Mouse (Mus musculus) liver, embryonic 13.5 days (tissue): ENCODE data around the gene Atg14. TPM values are rescaled to one million over a fixed set of nuclear protein-coding genes. Genes with fewer than 3 reads are reported as not detected.
"Not testable (repeated sequence)": the region's sequence is repeated elsewhere in the genome, so short reads cannot be mapped to it uniquely, and the experiment has no call there.

ENCODE experiments used
- ATAC-seq: fragments of 200-750 bp; cut with Nextera tagmentation; 2 replicates; pipeline ENCODE4 v1.8.0; 2017; ENCODE audit warnings: low read depth, mild to moderate bottlenecking, moderate number of reproducible peaks, moderate library complexity
- DNase-seq: peaks from one replicate; pipeline ENCODE4 v3.0.0; 2022
- H3K27ac ChIP-seq: fragments of 300-500 bp; sonication (generic); 2 replicates; pipeline ENCODE4 v1.5.1; 2015; ENCODE audit warnings: moderate library complexity, mild to moderate bottlenecking, inconsistent platforms
- H3K27me3 ChIP-seq: fragments of 300-500 bp; sonication (generic); 2 replicates; pipeline ENCODE4 v1.6.1; 2015; ENCODE audit warnings: mild to moderate bottlenecking, inconsistent platforms
- H3K36me3 ChIP-seq: fragments of 300-500 bp; sonication (generic); 2 replicates; pipeline ENCODE4 v1.6.1; 2015; ENCODE audit warnings: mild to moderate bottlenecking, inconsistent platforms
- H3K4me1 ChIP-seq: fragments of 300-500 bp; sonication (generic); replicated peaks from 2 replicates; pipeline ENCODE4 v1.6.1; 2015; ENCODE audit warnings: inconsistent platforms
- H3K4me2 ChIP-seq: fragments of 300-500 bp; sonication (generic); 2 replicates; pipeline ENCODE4 v1.6.1; 2015; ENCODE audit warnings: inconsistent platforms, mild to moderate bottlenecking, moderate library complexity
- H3K4me3 ChIP-seq: fragments of 300-500 bp; sonication (generic); replicated peaks from 2 replicates; pipeline ENCODE4 v1.5.1; 2015; ENCODE audit warnings: mild to moderate bottlenecking, inconsistent platforms
- H3K9ac ChIP-seq: fragments of 300-500 bp; sonication (generic); 2 replicates; pipeline ENCODE4 v1.6.1; 2015; ENCODE audit warnings: mild to moderate bottlenecking, inconsistent platforms
- H3K9me3 ChIP-seq: fragments of 300-500 bp; sonication (generic); replicated peaks from 2 replicates; pipeline ENCODE4 v1.6.1; 2016; ENCODE audit warnings: inconsistent platforms
- WGBS: fragments of 180-500 bp; shearing (Covaris S2); methylation state at CpG from one replicate; pipeline ENCODE4 v1.1.7; 2015; ENCODE audit not compliant: insufficient replicate concordance; 5-methylcytosine and 5-hydroxymethylcytosine counted together
- polyA plus RNA-seq: library from polyadenylated mRNA; unstranded; fragments of >200 nt; fragmentation: Nextera tagmentation; extraction: Ambion mirVana; gene quantifications from 2 replicates; pipeline ENCODE4 v1.2.1, GENCODE M21; 2015

Atg14 gene
- 5.9 and 6.9 TPM in 2 replicates for polyA plus RNA-seq

- not testable (repeated sequence) for H3K27ac ChIP-seq, DNase-seq, H3K9me3 ChIP-seq, H3K4me3 ChIP-seq, H3K9ac ChIP-seq, H3K4me2 ChIP-seq, ATAC-seq, H3K27me3 ChIP-seq, H3K36me3 ChIP-seq
- WGBS, result 76% methylated on average over 11 of the region's 11 CpGs
- H3K4me1 ChIP-seq, result peaks cover 20% of the 10 kb centered on the region
Observed at GRCm38 (mm10) chr14:47570549-47570948, at the start of gene Atg14. Atg14 (minus strand) TSS chr14:47570649.

- no peaks in the 10 kb centered on the region for H3K36me3 ChIP-seq
- H3K4me1 ChIP-seq, result no peaks in the 10 kb centered on the region
- WGBS, result 65% methylated on average over 5 of the region's 5 CpGs
- ATAC-seq (no peak), DNase-seq (no peak)
- no peak overlapping the region for H3K4me2 ChIP-seq
- H3K9me3 ChIP-seq, result no peaks in the 10 kb centered on the region
- H3K27ac ChIP-seq, result no peak overlapping the region
- no peak overlapping the region for H3K4me3 ChIP-seq
- H3K9ac ChIP-seq, result no peak overlapping the region
- H3K27me3 ChIP-seq, result 0 out of 2 replicates have a peak, but pooled peaks cover 5% of the 10 kb centered on the region
Observed at GRCm38 (mm10) chr14:47618891-47619290, 48.4 kb upstream of the Atg14 start.

- ATAC-seq (no peak), DNase-seq (no peak)
- 0 out of 2 replicates have a peak, but pooled peaks cover 3% of the 10 kb centered on the region for H3K27me3 ChIP-seq
- H3K4me3 ChIP-seq, result no peak overlapping the region
- H3K9ac ChIP-seq, result no peak overlapping the region
- H3K9me3 ChIP-seq, result no peaks in the 10 kb centered on the region
- H3K4me2 ChIP-seq, result no peak overlapping the region
- no peak overlapping the region for H3K27ac ChIP-seq
- no peaks in the 10 kb centered on the region for H3K36me3 ChIP-seq
- 64% methylated on average over 7 of the region's 7 CpGs for WGBS
- H3K4me1 ChIP-seq, result no peaks in the 10 kb centered on the region
Observed at GRCm38 (mm10) chr14:47613254-47613653, 42.8 kb upstream of the Atg14 start.

- H3K4me3 ChIP-seq, result no peak overlapping the region
- peak; percentile 15 for DNase-seq
- H3K4me1 ChIP-seq, result peaks cover 9% of the 10 kb centered on the region; the same call in 1 of the 2 replicates
- H3K4me2 ChIP-seq, result no peak overlapping the region
- no peaks in the 10 kb centered on the region for H3K36me3 ChIP-seq
- WGBS, result 37% methylated on average over 11 of the region's 11 CpGs
- H3K27ac ChIP-seq, result no peak overlapping the region
- H3K9ac ChIP-seq, result no peak overlapping the region
- no peaks in the 10 kb centered on the region for H3K27me3 ChIP-seq
- no peaks in the 10 kb centered on the region for H3K9me3 ChIP-seq
- no peak for ATAC-seq
Observed at GRCm38 (mm10) chr14:47597942-47598388, 27.5 kb upstream of the Atg14 start.

GRCm38 (mm10) chr14:47594426-47595103 is 24.1 kb upstream of the Atg14 start:
- H3K4me2 ChIP-seq, result no peak overlapping the region
- peaks cover 9% of the 10 kb centered on the region; the same call in 1 of the 2 replicates for H3K4me1 ChIP-seq
- DNase-seq (peak; percentile 25), ATAC-seq (peak; percentile 87)
- H3K27me3 ChIP-seq, result no peaks in the 10 kb centered on the region
- 18% methylated on average over 7 of the region's 7 CpGs for WGBS
- H3K9ac ChIP-seq, result no peak overlapping the region
- no peaks in the 10 kb centered on the region for H3K36me3 ChIP-seq
- no peaks in the 10 kb centered on the region for H3K9me3 ChIP-seq
- H3K4me3 ChIP-seq, result no peak overlapping the region
- H3K27ac ChIP-seq, result peak overlapping the region; percentile 31; the same call in 1 of the 2 replicates

- H3K27ac ChIP-seq, result no peak overlapping the region
- WGBS, result 62% methylated on average over 10 of the region's 10 CpGs
- DNase-seq, result no peak
- no peaks in the 10 kb centered on the region for H3K27me3 ChIP-seq
- H3K4me2 ChIP-seq, result no peak overlapping the region
- no peaks in the 10 kb centered on the region for H3K9me3 ChIP-seq
- H3K4me1 ChIP-seq, result peaks cover 9% of the 10 kb centered on the region; the same call in 1 of the 2 replicates
- no peak overlapping the region for H3K9ac ChIP-seq
- H3K36me3 ChIP-seq, result no peaks in the 10 kb centered on the region
- H3K4me3 ChIP-seq, result no peak overlapping the region
- ATAC-seq, result no peak
Observed at GRCm38 (mm10) chr14:47590391-47590975, 20.0 kb upstream of the Atg14 start.

- ATAC-seq, result peak; percentile 54; the same call in 1 of the 2 replicates
- no peak overlapping the region for H3K4me2 ChIP-seq
- no peak overlapping the region for H3K4me3 ChIP-seq
- H3K27ac ChIP-seq, result no peak overlapping the region
- H3K36me3 ChIP-seq, result no peaks in the 10 kb centered on the region
- no peak for DNase-seq
- no peaks in the 10 kb centered on the region for H3K27me3 ChIP-seq
- 65% methylated on average over 1 of the region's 1 CpGs for WGBS
- no peak overlapping the region for H3K9ac ChIP-seq
- peaks cover 4% of the 10 kb centered on the region; the same call in 1 of the 2 replicates for H3K4me1 ChIP-seq
- H3K9me3 ChIP-seq, result no peaks in the 10 kb centered on the region
Observed at GRCm38 (mm10) chr14:47589444-47589843, 19.0 kb upstream of the Atg14 start.

- no peak overlapping the region for H3K27ac ChIP-seq
- no peak for DNase-seq
- no peak overlapping the region for H3K9ac ChIP-seq
- no peak overlapping the region for H3K4me2 ChIP-seq
- H3K4me1 ChIP-seq, result peaks cover 11% of the 10 kb centered on the region
- H3K27me3 ChIP-seq, result no peaks in the 10 kb centered on the region
- no peak for ATAC-seq
- no peaks in the 10 kb centered on the region for H3K9me3 ChIP-seq
- H3K36me3 ChIP-seq, result no peaks in the 10 kb centered on the region
- no peak overlapping the region for H3K4me3 ChIP-seq
Observed at GRCm38 (mm10) chr14:47584346-47584745, 13.9 kb upstream of the Atg14 start.

GRCm38 (mm10) chr14:47581681-47582080 is 11.2 kb upstream of the Atg14 start:
- Histone ChIP-seq H3K4me3 (no peak overlapping the region), H3K27ac (no peak overlapping the region), H3K9me3 (no peaks in the 10 kb centered on the region), H3K27me3 (no peaks in the 10 kb centered on the region), H3K4me1 (peaks cover 11% of the 10 kb centered on the region), H3K36me3 (no peaks in the 10 kb centered on the region), H3K4me2 (no peak overlapping the region), H3K9ac (no peak overlapping the region)
- ATAC-seq (no peak), DNase-seq (no peak)
- WGBS, result 34% methylated on average over 2 of the region's 2 CpGs

- Histone ChIP-seq H3K4me1 (peaks cover 11% of the 10 kb centered on the region), H3K36me3 (no peaks in the 10 kb centered on the region), H3K4me3 (no peak overlapping the region), H3K9me3 (no peaks in the 10 kb centered on the region), H3K27ac (no peak overlapping the region), H3K27me3 (no peaks in the 10 kb centered on the region), H3K4me2 (no peak overlapping the region), H3K9ac (no peak overlapping the region)
- WGBS, result 22% methylated on average over 1 of the region's 1 CpGs
- DNase-seq, result peak; percentile 26
- ATAC-seq, result peak; percentile 54; the same call in 1 of the 2 replicates
Observed at GRCm38 (mm10) chr14:47581280-47581679, 10.8 kb upstream of the Atg14 start.

GRCm38 (mm10) chr14:47578086-47578485 is 7.6 kb upstream of the Atg14 start:
- ATAC-seq (no peak), DNase-seq (no peak)
- no peaks in the 10 kb centered on the region for H3K27me3 ChIP-seq
- no peak overlapping the region for H3K4me3 ChIP-seq
- no peaks in the 10 kb centered on the region for H3K36me3 ChIP-seq
- H3K4me2 ChIP-seq, result no peak overlapping the region
- 83% methylated on average over 2 of the region's 2 CpGs for WGBS
- H3K9ac ChIP-seq, result no peak overlapping the region
- no peaks in the 10 kb centered on the region for H3K9me3 ChIP-seq
- peaks cover 11% of the 10 kb centered on the region for H3K4me1 ChIP-seq
- no peak overlapping the region for H3K27ac ChIP-seq
